Mouse (Mus musculus) spleen, adult 2 months (tissue): ENCODE data around the gene Gm20547.

Experiments used
- CTCF ChIP-seq: fragments of 200-500 bp; IDR thresholded peaks from 2 replicates; pipeline ENCODE4 v1.5.1; 2011; ENCODE audit warnings: mild to moderate bottlenecking, inconsistent platforms; ENCODE audit not compliant: insufficient read depth, insufficient read length, insufficient replicate concordance; ENCODE audit errors: extremely low read depth
- POLR2A ChIP-seq: fragments of 200-500 bp; IDR thresholded peaks from 2 replicates; pipeline ENCODE4 v1.6.1; 2011; ENCODE audit warnings: low read depth, low read length, inconsistent platforms

DNA sequence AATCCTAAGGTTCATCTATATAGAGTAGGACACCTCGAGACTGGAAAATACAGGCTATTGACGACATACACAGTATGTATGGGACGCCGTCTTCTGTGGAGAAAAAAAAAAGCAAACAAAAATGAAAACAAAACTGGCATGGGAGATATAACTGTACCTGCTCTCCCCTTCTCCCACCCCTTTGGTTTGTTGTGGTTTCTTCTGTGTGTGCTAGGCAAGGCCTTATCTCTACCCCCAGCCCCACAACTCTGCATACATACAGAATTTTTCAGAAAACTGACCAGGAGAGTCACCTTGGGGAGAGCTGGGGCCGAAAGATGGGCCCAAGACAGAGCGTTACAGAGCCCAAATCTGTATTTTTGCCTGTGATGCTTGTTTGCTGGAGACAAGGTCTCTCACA lies 2.9 kb upstream of the Gm20547 start:
- no peak for TF ChIP-seq POLR2A
- TF ChIP-seq CTCF: no peak
